Mouse (Mus musculus): ENCODE data around the gene Srebf1.

The Srebf1 gene

GRCm38 (mm10) chr11:60205026-60205425 lies 17.4 kb downstream of the Srebf1 start:
- DNase-seq (ENCODE audit: low spot score), result no peak

GRCm38 (mm10) chr11:60202710-60203638 lies 19.4 kb downstream of the Srebf1 start:
- DNase-seq (ENCODE audit: low spot score), result no peak

- no peak for DNase-seq (ENCODE audit: low spot score)
These were observed 22.0 kb downstream of the Srebf1 start for GRCm38 (mm10) chr11:60200384-60200783.

DNA sequence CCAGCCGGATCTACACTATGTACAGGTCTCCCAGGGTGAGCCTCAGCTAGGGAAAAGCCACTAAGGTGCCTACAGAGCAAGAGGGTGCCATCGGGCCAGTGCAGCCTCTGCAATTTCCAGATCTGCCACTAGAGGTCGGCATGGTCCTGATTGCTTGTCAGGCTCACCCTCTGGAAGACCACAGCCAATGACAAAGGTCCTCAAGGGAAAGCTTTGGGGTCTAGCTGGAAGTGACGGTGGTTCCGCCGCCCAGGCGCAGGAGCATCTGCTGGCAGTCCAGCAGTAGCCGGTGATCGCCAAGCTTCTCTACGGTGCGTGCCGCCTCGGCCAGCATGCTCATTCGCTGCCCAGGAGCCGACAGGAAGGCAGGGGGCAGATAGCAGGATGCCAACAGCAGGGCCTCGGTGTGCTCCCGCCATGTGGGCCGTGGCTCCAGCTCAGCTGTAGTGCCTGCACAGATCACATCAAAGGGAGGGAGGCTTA lies 22.6 kb downstream of the Srebf1 start:
- peak; percentile 88 for DNase-seq (ENCODE audit: low spot score)

GRCm38 (mm10) chr11:60198651-60199050 lies 23.7 kb downstream of the Srebf1 start:
- no peak for DNase-seq (ENCODE audit: low spot score)

DNA sequence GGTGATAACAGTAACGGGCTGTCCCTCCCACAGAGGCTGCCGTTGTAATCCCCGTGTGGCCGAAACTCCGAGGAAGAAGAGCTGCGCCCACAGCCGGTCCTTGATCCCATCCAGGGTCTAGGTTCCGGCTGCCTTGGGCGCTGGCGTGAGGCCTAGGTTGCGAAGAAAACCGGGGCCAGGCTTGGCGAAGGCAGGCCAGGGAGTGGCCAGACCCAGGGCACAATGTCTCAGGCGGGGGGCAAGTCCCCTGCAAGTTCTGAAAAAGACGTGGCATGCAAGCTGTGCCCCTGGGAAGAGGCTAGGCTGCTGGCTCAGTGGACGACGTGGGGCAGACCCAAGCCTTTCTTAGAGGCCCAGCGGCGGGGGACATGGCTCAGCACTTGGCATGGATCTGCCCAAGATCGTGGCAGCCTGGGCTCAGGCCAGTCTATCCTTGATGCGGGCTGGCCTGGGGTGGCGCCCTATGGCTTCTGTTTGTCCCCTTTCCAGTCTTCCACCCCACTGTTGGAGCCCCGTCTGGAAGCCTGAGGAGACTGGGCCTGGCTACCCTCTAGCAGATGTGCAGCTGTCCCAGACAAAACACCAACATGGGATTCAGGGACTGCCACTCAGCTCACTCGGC lies 24.3 kb downstream of the Srebf1 start:
- no peak for DNase-seq (ENCODE audit: low spot score)

DNA sequence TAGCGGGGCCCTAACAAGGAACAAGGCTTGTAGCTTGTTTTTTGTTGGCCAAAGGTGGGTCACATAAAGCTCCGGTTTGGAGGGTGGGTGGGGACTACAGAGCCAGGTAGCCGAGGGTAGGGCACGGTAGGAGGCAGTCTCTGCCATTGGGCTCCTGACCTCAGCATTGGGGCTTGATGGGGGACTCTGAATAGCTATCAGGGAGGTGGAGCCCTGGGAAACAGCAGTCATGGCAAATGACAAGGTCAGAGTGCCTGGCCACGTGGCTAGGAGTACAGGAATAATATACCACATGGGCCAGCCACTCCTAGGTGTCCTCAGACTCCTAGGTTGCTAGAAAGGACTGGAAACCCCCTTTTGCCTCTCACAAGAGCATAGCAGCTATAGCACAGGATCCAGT lies 26.0 kb downstream of the Srebf1 start:
- DNase-seq (ENCODE audit: low spot score), result no peak

DNA sequence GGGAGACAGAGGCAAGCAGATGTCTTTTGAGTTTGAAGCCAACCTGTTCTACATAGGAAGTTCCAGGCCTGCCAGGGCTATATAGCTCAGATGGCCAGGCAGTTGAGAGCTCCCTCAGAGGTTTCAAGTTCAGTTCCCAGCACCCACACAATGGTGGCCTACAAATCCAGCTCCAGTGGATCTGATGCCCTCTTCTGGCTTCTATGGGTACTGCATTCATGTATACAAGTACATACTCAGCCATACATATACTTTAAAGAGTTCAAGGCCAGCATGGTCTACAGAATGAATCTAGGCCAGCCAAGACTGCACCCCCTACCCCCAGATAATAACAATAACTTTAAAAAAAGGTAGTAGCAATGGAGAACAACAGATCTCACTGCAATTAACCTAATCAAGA lies 27.3 kb downstream of the Srebf1 start:
- DNase-seq (ENCODE audit: low spot score), result no peak

DNA sequence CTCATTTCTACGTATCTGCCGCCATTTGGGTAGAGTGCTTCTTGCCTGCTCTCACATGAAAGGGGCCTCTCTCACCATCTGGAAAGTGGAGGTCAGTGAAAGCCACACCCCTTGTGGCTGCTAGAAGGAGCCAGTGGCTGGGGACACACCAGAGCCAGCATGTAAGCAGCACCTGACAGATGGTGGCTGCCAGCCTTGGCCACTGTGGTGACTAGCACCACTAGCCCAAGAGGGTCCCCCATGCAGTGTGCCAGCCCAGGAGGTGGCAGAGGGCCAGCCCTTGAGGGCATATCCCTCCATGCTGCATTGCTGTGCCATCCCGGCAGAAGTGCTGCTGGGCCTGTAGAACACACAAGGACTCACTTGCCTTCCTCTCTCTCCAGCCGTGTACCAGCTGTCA lies 28.8 kb downstream of the Srebf1 start:
- DNase-seq (ENCODE audit: low spot score), result no peak

- no peak for DNase-seq (ENCODE audit: low spot score)
These were observed 29.8 kb downstream of the Srebf1 start for GRCm38 (mm10) chr11:60192534-60192933.

- no peak for DNase-seq (ENCODE audit: low spot score)
These were observed 32.2 kb downstream of the Srebf1 start for GRCm38 (mm10) chr11:60190055-60190641.

- no peak for DNase-seq (ENCODE audit: low spot score)
These were observed 32.8 kb downstream of the Srebf1 start for GRCm38 (mm10) chr11:60189501-60190040.

DNA sequence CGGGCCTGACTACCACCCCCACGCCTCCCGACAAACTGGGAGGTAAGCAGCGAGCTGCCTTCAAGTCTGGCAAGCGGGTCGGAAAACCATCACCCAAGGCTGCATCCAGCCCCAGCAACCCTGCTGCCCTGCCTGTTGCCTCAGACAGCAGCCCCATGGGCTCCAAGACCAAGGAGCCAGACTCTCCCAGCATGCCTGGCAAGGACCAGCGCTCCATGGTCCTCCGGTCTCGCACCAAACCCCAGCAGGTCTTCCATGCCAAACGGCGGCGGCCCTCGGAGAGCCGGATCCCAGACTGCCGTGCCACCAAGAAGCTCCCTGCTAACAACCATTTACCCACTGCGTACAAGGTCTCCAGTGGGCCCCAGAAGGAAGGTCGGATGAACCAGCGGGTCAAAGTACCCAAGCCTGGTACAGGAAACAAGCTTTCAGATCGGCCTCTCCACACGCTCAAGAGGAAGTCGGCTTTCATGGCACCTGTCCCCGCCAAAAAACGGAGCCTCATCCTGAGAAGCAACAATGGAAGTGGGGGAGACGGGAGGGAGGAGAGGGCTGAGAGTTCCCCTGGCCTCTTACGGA lies 34.0 kb downstream of the Srebf1 start:
- DNase-seq (ENCODE audit: low spot score), result no peak

DNA sequence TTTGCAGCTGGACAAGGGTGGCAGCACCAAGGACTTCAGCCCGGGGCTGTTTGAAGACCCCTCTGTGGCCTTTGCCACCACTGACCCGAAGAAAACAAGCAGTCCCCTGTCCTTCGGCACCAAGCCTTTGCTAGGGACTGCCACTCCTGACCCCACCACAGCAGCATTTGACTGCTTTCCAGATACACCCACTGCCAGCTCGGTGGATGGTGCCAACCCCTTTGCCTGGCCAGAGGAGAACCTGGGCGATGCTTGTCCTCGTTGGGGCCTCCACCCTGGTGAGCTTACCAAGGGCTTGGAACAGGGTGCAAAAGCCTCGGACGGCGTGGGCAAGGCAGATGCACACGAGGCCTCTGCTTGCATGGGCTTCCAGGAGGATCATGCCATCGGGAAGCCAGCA lies 35.3 kb downstream of the Srebf1 start:
- DNase-seq (ENCODE audit: low spot score), result no peak

GRCm38 (mm10) chr11:60185396-60186231 lies 36.8 kb downstream of the Srebf1 start:
- DNase-seq (ENCODE audit: low spot score), result no peak

- no peak for DNase-seq (ENCODE audit: low spot score)
These were observed 37.7 kb downstream of the Srebf1 start for GRCm38 (mm10) chr11:60184346-60185325.

- no peak for DNase-seq (ENCODE audit: low spot score)
These were observed 39.6 kb downstream of the Srebf1 start for GRCm38 (mm10) chr11:60182741-60183140.

- DNase-seq (ENCODE audit: low spot score), result no peak
These were observed 40.2 kb downstream of the Srebf1 start for GRCm38 (mm10) chr11:60182116-60182670.

- DNase-seq (ENCODE audit: low spot score), result peak; percentile 56
These were observed 43.9 kb downstream of the Srebf1 start for GRCm38 (mm10) chr11:60178506-60178905.

GRCm38 (mm10) chr11:60178005-60178404 lies 44.4 kb downstream of the Srebf1 start:
- DNase-seq (ENCODE audit: low spot score), result no peak

Measured in urinary bladder, postnatal 25 days (tissue).